Comparison of ENCODE assay signal across 20 mouse cellular contexts in the genomic region with DNA sequence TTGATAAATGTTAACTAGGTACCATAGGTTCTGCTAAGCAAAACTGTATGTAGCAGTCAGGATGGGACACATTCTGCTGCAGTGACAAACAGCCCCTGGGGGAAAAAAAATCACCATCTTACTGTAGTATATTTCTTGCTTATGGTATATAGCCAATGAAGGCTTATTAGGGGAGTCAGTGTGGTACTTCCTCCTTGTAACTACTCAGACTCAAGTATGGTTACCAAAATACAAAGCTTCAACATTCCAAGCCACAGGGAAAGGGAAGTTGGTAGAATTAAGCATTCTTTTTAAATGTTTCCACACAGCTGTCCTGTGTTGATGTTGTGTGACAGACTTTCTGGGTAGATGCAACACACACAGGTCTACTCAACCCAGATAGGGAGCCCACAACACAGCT. TPM values are rescaled to one million over a fixed set of nuclear protein-coding genes. Genes with fewer than 3 reads are reported as not detected.
"Had no signal": no experiment of that assay in that cellular context is flagged by ENCODE, and none has a peak within 500 bp of the region (broad histone marks: within the 10 kb centered on the region; RNA-seq: fewer than 3 reads in every experiment).

No protein-coding gene starts in this region.

- ATAC-seq: midbrain, embryonic 13.5 days; midbrain, embryonic 15.5 days had no signal

- DNase-seq: lung, adult 18-20 months; lung, embryonic 14.5 days; lung, postnatal 10 days; lung, postnatal 4 days; retina, postnatal 1 day; right cerebral cortex, adult 18-20 months; right cerebral cortex, postnatal 25 days; thymus, adult 2 months; thymus, postnatal 25 days; thymus, postnatal 4 days had no signal

- H3K9me3 ChIP-seq: megakaryocyte, embryonic 14.5 days; midbrain, embryonic 13.5 days; midbrain, embryonic 15.5 days; neural tube, embryonic 13.5 days; neural tube, embryonic 15.5 days; stomach, embryonic 15.5 days had no signal

- H3K27me3 ChIP-seq: midbrain, embryonic 13.5 days; neural tube, embryonic 13.5 days; stomach, embryonic 15.5 days had no signal

- H3K36me3 ChIP-seq: midbrain, embryonic 13.5 days; midbrain, embryonic 15.5 days; neural tube, embryonic 13.5 days; neural tube, embryonic 15.5 days; stomach, embryonic 15.5 days had no signal

- H3K4me1 ChIP-seq: midbrain, embryonic 13.5 days; midbrain, embryonic 15.5 days; neural tube, embryonic 13.5 days; neural tube, embryonic 15.5 days; stomach, embryonic 15.5 days had no signal

- H3K9ac ChIP-seq: lung, embryonic 14.5 days; midbrain, embryonic 13.5 days; midbrain, embryonic 15.5 days; neural tube, embryonic 13.5 days; neural tube, embryonic 15.5 days; stomach, embryonic 15.5 days had no signal

- H3K4me3 ChIP-seq: megakaryocyte, embryonic 14.5 days; midbrain, embryonic 13.5 days; midbrain, embryonic 15.5 days; myocyte; neural tube, embryonic 13.5 days; neural tube, embryonic 15.5 days; stomach, embryonic 15.5 days had no signal

- H3K4me2 ChIP-seq: lung, embryonic 14.5 days; midbrain, embryonic 11.5 days; midbrain, embryonic 13.5 days; midbrain, embryonic 15.5 days; neural tube, embryonic 13.5 days; neural tube, embryonic 15.5 days; stomach, embryonic 15.5 days had no signal

- H3K27ac ChIP-seq: midbrain, embryonic 13.5 days; midbrain, embryonic 15.5 days; neural tube, embryonic 13.5 days; neural tube, embryonic 15.5 days; stomach, embryonic 15.5 days; stomach, postnatal 0 days had no signal

RNA-seq across cellular contexts. Expression of a gene that starts 27.0 kb away (rescaled TPM):
- polyA plus RNA-seq: neural tube, embryonic 11.5 days had no signal
